Mouse (Mus musculus) CH12.LX (cell line): ENCODE data around the gene Commd3.

ENCODE experiments used
- CTCF ChIP-seq, 2 experiments: IDR thresholded peaks in 1 of 2; conservative IDR thresholded peaks in 1 of 2; 2 replicates each; pipeline ENCODE4 v1.5.1; 2011 to 2012; ENCODE audit warnings: low read depth in 2 of 2, low read length in 2 of 2, improper control_type of control experiment in 1 of 2, inconsistent platforms in 1 of 2, mild to moderate bottlenecking in 1 of 2, moderate library complexity in 1 of 2
- EP300 ChIP-seq: IDR thresholded peaks from 2 replicates; pipeline ENCODE4 v1.6.1; 2011; ENCODE audit warnings: low read length, improper control_type of control experiment
- JUND ChIP-seq: conservative IDR thresholded peaks from 2 replicates; pipeline ENCODE4 v1.6.1; 2011; ENCODE audit warnings: low read depth, low read length, improper control_type of control experiment
- POLR2A ChIP-seq: IDR thresholded peaks from 2 replicates; pipeline ENCODE4 v1.6.1; 2011; ENCODE audit warnings: low read depth, mild to moderate bottlenecking, improper control_type of control experiment, low read length
- POLR2AphosphoS2 ChIP-seq: IDR thresholded peaks from 2 replicates; pipeline ENCODE4 v1.6.1; 2011; ENCODE audit warnings: low read depth, low read length, improper control_type of control experiment
- TBP ChIP-seq: conservative IDR thresholded peaks from 2 replicates; pipeline ENCODE4 v1.6.1; 2011; ENCODE audit warnings: low read depth, low read length, improper control_type of control experiment
- USF2 ChIP-seq: conservative IDR thresholded peaks from 2 replicates; pipeline ENCODE4 v1.6.1; 2011; ENCODE audit warnings: low read depth, low read length, improper control_type of control experiment

GRCm38 (mm10) chr2:18680501-18680900 lies 8.3 kb downstream of the Commd3 start:
- TF ChIP-seq CTCF (conservative IDR thresholded peaks at IDR 0.05 in 1 of 2, IDR thresholded peaks at IDR 0.05 in 1 of 2; ENCODE audit: low read depth in 2 of 2, low read length in 2 of 2) (no peak), USF2 (no peak), JUND (no peak), TBP (no peak), POLR2A (no peak), EP300 (no peak), POLR2AphosphoS2 (no peak)
